Mouse (Mus musculus) thymus, postnatal 4 days (tissue): ENCODE results near the gene Ust.

Source experiments
- DNase-seq: peaks from one replicate; pipeline ENCODE4 v3.0.0; 2021

Ust gene

DNA sequence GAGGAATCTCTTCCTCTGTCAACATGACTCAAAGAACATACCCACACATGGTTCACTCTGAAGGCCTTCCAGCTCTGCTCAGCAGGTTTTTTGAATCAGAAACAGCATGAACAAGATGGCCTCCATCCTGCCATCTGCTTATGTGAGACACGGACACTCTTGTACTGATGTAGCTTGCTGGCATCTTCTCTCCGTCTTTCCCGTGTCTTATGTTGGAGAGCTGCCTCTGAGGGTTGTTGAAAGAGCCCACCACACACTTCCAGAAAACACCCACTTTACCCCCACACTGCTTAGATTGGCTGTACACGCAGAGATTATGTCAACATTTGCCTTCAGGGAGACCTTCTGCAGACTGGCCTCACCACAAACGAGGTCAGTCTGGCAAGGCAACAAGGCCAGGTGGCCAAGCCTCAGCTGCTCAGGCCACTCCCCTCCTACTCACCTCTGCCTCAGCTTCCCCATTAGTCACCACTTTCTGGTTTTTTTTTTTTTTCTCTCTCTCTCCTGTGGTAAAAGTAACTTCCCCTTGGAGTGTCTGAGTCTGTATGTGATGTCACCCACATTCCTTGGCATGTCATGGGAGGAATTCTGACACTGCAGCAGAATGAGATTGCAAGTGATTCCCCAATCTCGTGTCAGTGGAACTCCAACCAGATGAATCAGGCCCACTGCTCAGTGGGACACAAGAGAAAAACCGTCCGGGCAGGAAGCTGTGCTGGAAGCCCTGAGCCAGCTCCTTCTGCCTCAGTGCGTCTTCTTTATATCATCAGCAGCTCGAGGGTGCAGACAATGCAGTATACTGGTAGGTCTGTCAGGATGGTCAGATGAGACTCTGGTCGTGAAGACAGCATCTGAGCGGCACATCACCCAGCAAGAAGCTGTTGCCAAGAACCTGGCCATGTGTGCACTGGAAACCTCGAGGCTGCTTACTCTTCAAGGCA lies 19.4 kb downstream of the Ust start:
- DNase-seq = no peak

DNA sequence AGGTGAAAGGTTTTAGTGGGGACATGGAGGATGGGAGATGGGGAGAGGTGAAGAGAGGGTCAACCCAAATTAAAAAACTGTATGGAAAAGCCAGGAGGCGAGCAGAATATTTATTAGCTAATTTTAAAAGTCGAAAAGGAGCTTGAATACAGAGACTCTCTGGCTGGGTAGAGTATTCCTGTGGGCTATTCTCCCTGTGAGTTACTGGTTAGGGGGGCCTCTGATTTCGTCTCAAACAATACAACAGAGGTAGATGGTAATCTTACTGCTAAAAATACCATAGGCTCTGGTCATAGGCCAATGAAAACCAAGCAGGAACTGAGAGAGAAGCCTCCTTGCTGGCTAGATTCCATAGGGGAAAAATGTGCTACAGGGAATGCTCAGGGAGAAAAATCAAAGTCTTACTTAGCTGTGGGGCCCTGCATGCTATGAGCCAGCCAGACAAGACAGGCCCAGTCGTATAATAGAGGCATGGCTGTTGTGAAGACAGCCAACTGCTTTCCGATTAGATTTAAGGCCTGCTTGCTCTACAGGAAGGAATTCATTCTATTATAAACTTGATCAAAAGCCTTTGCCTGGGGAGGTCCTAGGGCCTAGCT lies 23.0 kb downstream of the Ust start:
- DNase-seq = no peak

- no peak for DNase-seq
Measured at GRCm38 (mm10) chr10:8491909-8492591, 26.6 kb downstream of the Ust start.

GRCm38 (mm10) chr10:8487388-8487787 lies 31.2 kb downstream of the Ust start:
- no peak for DNase-seq

GRCm38 (mm10) chr10:8484487-8484886 lies 34.1 kb downstream of the Ust start:
- no peak for DNase-seq

DNA sequence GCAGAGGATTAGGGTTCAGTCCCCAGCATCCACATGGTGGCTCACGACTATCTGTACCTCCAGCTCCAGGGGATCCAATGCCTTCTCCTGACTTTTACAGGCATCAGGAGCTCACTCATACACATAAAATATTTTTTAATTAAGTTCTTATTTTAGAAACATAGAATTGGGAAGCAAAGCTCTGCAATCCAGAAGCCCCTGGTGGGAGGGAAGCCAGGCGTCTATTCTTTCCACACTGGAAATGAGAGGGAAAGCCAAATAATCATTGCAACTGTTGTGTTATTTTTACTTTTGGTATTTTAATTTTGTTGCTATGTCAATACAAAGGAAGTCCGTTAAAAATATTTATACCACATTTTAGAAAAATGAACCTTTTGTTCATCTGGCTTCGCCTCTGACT lies 35.8 kb downstream of the Ust start:
- DNase-seq = no peak

- no peak for DNase-seq
Measured at GRCm38 (mm10) chr10:8479779-8480178, 38.8 kb downstream of the Ust start.

DNA sequence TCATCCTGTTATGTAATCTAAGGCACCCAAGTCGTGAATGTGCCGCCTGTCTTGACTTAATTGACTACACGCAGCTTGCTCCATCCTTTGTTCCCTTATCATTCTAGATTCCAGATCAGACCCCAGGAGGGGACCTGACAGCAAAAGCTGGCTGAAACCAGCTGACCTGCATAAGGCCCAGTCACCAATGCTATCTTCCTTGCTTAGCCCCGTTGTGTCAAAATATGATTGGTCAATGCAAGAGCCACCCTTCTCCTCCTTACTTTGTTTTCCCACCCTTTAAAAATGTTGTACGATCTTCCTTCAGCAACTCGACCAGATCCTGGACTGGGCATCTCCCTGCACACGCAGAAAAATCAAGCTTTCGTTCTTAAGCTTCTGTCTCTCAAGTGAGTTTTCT lies 40.7 kb downstream of the Ust start:
- DNase-seq = no peak

GRCm38 (mm10) chr10:8471995-8472394 lies 46.6 kb downstream of the Ust start:
- no peak for DNase-seq

GRCm38 (mm10) chr10:8471012-8471411 lies 47.6 kb downstream of the Ust start:
- no peak for DNase-seq

GRCm38 (mm10) chr10:8469516-8469915 lies 49.1 kb downstream of the Ust start:
- no peak for DNase-seq

GRCm38 (mm10) chr10:8468651-8469386 lies 49.8 kb downstream of the Ust start:
- no peak for DNase-seq

GRCm38 (mm10) chr10:8465918-8466317 lies 52.7 kb downstream of the Ust start:
- no peak for DNase-seq

DNA sequence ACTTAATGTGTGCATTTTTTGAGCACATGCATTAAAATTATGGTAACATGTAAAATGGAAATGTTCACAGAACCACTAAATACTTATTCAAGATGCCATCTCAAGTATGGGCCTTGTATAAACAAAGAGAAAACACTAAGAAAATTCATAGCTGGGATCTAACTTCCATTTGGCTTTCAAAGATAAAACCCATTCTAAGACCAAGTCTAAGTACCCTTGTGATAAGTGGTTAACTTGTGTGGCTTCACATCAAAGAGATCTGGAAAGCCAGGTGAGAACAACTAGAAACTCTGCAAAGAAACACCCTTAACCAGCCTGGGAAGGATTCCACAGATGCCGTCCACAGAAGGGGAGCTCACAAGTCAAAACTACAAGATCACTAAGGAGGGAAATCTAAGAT lies 53.4 kb downstream of the Ust start:
- DNase-seq = no peak

GRCm38 (mm10) chr10:8461372-8461771 lies 57.3 kb downstream of the Ust start:
- no peak for DNase-seq

- no peak for DNase-seq
Measured at GRCm38 (mm10) chr10:8454711-8455110, 63.9 kb downstream of the Ust start.

DNA sequence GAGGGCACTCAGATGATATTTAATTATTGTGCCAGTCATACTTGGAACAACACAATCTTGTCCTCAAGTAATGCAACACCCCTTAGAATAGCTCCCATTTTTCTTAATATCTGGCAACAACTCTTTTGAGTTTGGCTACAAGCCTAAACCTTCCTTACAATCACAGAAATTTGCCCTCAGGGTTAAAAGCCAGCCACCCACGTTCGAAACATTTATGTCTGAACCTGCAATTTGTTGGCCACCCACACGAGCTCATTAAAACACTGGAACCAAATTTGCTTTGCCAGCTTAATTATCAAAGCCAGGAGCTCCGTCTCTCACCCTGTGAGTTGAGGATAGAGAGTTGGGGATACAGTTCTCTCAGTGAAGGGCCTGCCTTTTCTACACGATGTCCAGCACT lies 70.9 kb downstream of the Ust start:
- DNase-seq = no peak

DNA sequence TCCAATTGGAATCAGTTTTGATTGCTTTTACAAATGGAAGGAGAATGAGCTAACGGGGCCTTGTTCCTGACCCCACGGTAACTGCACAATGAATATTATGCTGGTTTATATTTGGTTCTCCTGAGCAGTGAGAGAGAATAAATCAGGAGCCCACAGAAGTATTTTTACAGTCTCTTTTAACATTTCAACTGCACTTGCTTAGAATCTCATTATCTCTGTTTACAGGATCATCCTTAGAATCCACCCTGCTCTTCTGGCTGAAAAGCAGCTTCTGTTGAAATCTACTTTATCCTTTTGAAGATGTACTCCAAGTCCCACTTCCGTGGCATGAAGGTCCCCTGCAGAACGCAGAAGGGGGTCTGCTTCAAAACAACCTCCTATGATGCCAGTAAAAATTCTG lies 71.7 kb downstream of the Ust start:
- DNase-seq = no peak

DNA sequence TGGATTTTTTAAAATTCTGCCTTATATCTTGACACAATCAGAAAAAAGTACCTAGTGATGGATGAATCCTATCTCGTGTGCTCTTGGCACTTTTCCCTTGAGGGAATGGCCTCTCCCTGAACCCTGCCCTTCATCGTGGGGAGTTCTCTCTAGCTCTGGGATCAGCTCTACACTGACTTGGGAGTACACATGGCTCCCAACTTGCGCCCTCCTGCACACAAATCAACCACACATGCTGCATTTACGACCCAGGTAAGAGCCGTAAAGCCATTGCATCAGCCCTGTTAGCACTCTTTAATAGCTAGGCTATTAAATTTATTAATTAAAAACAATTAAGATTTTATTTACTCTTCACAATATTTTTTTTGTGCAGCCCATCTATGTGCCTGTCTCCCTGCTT lies 74.6 kb downstream of the Ust start:
- DNase-seq = no peak

DNA sequence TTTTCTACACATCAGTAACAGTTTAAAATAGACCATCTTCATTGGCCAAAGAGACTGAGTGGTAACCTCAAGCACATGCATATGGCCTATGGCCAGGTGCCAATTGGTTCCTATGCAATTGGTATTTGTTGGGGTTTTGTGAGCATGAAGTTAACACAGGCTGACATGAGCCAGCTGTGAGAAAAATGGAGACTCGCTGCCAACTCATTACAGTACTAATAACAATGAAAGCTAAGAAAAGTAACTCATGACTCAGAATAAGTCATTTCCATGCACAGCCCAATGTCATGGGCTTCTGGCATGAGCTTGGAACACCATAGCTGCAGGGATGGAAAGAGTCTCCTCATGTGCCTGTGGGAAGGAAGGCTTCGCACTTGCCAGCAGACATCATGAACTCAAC lies 86.8 kb downstream of the Ust start:
- no peak for DNase-seq

DNA sequence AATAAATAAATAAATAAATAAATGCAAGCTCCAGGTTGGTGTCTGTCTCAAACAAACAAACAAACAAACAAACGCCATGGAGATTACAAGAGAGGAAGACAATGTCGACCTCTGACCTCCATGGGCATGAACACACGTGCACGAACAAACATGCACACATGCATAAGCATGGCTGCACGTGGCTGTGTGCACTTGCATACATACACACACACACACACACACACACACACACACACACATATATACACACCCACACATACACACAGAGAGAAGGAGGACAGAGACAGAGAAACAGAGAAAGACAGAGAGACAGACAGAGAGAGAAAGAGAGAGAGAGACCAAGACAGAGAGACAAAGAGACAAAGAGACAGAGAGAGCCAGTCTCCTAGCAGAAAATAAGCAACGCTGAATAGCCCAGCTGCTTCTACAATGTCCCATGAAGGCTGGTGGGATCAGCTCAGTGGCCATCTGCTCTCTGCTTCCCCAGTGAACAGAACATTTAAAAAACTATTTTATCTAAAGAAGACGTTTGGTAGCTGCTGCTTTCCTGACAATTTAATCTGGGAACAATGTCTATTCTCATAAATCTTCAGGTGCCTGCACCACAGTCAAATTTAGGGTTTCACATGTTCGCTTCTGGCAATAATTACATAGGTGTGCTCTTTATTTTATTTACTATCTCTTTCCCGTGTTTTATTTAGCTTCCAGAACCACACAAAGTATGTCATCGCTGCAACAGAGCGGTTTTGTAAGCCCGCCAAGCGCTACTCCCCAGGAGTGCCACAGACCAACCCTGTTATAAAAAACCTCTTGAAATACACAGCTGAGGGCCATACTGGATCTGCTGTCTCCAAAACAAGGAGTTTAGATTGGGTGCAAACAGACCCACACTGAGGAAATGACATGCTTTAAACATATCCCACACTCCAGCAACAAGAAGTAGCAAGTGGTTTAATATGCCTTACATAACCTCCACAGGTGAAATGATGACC lies 89.5 kb downstream of the Ust start:
- no peak for DNase-seq
